Mouse (Mus musculus) heart, postnatal 0 days (tissue): ENCODE measurements around the gene Krt81.

Experiments used
- CTCF ChIP-seq: IDR thresholded peaks from 2 replicates; pipeline ENCODE4 v1.5.1; 2016; ENCODE audit warnings: antibody characterized with exemption, control low read depth, low read depth
- EP300 ChIP-seq: IDR thresholded peaks from 2 replicates; pipeline ENCODE4 v1.6.1; 2016; ENCODE audit warnings: antibody characterized with exemption, low read depth

- TF ChIP-seq CTCF (no peak), EP300 (no peak)
Measured at GRCm38 (mm10) chr15:101447444-101447843, 16.1 kb downstream of the Krt81 start, which contains the start of gene Krt88.
